Mouse (Mus musculus): ENCODE measurements around the gene Uckl1. TPM values are rescaled to one million over a fixed set of nuclear protein-coding genes. Genes with fewer than 3 reads are reported as not detected.
A peak's percentile ranks its signal among the peaks of the same experiment; 100 is the strongest.

Gene Uckl1
- total RNA-seq (2021), result 10 to 100 TPM; 41.2 to 42.9 TPM
- long read RNA-seq, experiment 1, partial matches to known transcripts, result 0 of 47 reads
- long read RNA-seq, experiment 1, other reads (novel, unspliced or antisense), result 46 of 47 reads
- long read RNA-seq, experiment 2, partial matches to known transcripts, result 1 of 42 reads
- long read RNA-seq, experiment 2, other reads (novel, unspliced or antisense), result 37 of 42 reads

DNA sequence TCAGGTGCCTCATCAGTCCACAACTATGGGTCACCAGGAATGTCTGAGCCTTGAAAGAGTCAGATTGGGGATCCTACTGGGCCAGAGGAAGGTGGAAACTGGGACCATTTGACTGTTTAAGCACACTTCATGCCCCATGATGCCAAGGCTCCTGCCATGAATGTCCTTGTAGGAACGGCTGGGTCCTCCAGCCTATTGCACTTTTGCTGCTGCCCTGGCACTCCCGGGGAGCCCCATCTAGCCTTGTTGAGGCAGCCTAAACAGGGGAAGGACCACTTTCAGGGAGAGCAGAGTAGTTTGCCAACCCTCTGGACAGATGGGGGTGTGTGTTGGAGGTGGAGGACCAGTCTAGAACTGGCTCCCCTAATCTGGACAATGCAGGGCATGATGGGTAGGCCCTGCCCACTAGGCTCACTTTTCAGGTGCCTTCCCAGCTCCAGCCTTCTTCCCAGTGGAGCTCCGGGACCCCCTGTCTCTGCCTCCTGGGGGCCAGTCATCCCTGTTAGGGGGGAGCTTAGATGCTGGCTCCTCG lies at the start of gene Uckl1:
TSS of gene Uckl1 (minus strand) at position 482 of the 532 bp plus-strand sequence.
- intact Hi-C loops (cut with DNase I), result loop anchor here (5.0 kb wide), 1 partner anchor 62 kb away; the partner anchor contains the start of gene Dnajc5
- no peak for DNase-seq (ENCODE audit: low spot score in 2 of 2)

DNA sequence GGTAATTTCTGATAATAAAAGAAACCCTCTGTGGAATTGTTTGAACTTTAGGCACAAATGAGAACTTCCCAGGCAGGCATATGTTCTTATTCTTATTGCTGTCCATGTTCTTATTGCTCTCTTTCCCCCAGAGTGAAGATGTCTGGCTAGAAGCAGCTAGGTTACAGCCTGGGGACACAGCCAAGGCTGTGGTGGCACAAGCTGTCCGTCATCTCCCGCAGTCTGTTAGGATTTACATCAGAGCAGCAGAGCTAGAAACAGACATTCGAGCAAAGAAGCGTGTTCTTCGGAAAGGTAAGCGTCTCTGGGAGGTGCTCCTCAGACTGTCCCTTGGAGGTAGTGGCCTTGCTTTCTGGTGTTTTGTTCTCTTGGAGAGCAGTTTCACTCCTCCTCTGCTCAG lies 47.9 kb upstream of the Uckl1 start:
- intact Hi-C loops (cut with DNase I), result no loop called here
- DNase-seq (ENCODE audit: low spot score in 2 of 2), result no peak

GRCm38 (mm10) chr2:181628471-181628870 lies 43.8 kb upstream of the Uckl1 start:
- DNase-seq (ENCODE audit: low spot score in 2 of 2), result no peak
- intact Hi-C loops (cut with DNase I), result no loop called here

DNA sequence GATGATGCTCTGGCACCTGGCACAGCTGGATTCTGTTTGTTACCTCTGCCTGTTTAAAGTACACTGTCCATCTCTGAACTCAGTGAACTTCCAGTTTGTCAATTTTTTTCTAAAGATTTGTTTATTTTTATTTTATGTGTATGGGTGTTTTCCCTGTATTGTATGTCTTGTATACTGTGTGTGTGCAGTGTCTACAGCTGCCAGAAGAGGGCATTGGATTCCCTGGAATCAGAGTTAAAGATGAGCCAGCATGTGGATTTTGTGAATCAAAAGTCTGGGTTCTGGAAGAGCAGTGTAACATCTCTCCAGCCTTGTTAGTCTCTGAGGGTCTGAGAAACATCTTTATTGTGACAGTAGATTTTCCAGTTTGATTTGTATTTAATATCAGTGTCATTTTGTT lies 38.7 kb upstream of the Uckl1 start:
- intact Hi-C loops (cut with DNase I), result loop anchor here (5.0 kb wide), 1 partner anchor 54 kb away; no protein-coding TSS in a partner anchor
- DNase-seq (ENCODE audit: low spot score in 2 of 2), result peak; percentile 34 to 37

GRCm38 (mm10) chr2:181618761-181619495 lies 34.2 kb upstream of the Uckl1 start:
- intact Hi-C loops (cut with DNase I), result no loop called here
- DNase-seq (ENCODE audit: low spot score in 2 of 2), result no peak

DNA sequence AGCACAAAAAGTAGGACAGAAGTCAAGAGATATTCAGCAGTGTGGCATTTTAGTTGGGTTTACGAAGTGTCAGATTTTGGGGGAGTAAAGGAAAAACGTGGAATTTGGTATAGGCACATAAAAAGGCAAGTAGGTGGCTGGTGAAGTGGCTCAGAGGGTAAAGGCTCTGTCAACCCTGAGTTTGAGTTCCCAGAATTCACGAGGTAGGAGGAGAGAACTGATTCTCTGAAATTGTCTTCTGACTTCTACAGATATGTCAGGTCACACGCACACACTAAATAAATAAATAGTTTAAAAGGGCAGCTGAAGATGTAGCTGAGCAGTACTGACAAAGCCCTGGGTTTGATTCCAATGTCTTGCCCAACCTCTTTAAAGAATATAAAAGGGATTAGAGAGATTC lies 17.7 kb upstream of the Uckl1 start:
- intact Hi-C loops (cut with DNase I), result no loop called here
- no peak for DNase-seq (ENCODE audit: low spot score in 2 of 2)

GRCm38 (mm10) chr2:181601751-181602145 lies 17.1 kb upstream of the Uckl1 start:
- DNase-seq (ENCODE audit: low spot score in 2 of 2), result no peak
- intact Hi-C loops (cut with DNase I), result no loop called here

DNA sequence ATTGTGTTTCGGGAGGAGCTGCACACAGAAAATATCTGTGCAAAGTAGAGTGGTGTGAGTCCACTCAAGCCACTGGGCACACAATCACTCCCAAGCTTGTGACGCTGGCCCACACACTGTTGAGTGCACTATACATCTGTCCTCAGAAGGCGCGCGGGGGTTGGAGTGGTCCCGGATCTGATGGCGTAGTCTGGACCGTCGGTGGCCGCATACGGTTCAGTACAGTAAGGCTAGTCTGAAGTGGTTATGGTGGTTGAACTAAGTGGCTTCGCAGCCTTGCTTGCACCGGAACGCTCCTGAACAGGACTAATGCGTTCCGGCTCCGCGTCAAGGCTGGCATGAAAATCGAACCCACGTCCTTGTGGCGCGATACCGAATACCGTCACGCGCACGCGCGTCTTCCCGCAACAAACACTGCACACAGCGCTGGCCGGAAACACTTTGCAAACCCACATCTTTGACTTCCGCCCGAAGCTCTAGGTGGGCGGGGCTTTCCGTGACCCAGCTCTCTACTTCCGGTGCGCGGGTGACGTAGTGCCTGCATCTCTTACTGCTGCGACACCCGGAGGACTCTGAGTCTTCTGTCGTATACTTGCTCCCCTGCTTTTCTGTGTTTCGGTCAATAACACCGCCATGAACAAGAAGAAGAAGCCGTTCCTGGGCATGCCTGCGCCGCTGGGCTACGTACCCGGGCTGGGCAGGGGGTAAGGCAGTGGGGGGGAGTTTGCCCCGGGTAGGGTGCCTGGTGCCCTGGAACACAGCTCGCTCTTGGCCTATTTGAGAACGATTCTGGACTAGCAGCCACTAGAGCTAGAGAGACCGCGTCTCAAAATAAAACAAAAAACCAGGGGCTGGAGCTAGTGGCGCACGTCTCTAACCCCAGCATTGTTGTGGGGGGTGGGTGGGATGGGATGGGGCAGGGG lies 16.4 kb upstream of the Uckl1 start:
- DNase-seq (ENCODE audit: low spot score in 2 of 2), result peak; percentile 98 to 99
- intact Hi-C loops (cut with DNase I), result no loop called here

DNA sequence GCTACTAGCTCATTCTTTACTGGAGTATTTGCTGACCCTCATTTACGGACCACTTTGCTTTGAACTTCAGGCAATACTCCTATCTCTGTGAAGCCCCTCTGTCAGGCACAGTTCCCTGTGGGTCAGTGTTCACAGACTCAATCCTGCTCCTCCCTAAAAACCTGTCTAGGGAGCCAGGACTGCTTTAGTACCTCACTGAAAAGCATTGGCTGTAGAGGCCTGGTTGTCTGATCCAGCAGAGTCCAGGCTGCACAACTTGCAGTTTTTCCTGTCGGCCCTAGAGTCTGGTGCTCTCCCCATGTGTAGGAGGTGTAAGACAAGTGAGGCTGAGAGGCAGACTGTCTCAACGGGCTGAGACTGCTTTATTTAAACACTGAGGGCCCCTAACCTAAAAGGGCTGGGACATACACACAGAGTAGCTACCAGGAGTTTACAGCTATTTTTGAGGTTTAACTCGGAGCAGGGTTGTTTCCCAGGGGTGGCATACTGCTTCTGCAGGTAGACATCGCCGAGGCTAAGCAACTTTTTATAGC lies 15.6 kb upstream of the Uckl1 start:
- DNase-seq (ENCODE audit: low spot score in 2 of 2), result peak; percentile 31 to 34
- intact Hi-C loops (cut with DNase I), result no loop called here

- peak in 1 of 2 experiments; percentile 68 for DNase-seq (ENCODE audit: low spot score in 2 of 2)
- intact Hi-C loops (cut with DNase I), result no loop called here
Measured at GRCm38 (mm10) chr2:181598454-181599351, 14.0 kb upstream of the Uckl1 start, which contains the start of gene Samd10. Gene Samd10 (minus strand): TSS chr2:181599212.

GRCm38 (mm10) chr2:181597378-181598061 lies 12.8 kb upstream of the Uckl1 start:
- no peak for DNase-seq (ENCODE audit: low spot score in 2 of 2)
- intact Hi-C loops (cut with DNase I), result no loop called here

DNA sequence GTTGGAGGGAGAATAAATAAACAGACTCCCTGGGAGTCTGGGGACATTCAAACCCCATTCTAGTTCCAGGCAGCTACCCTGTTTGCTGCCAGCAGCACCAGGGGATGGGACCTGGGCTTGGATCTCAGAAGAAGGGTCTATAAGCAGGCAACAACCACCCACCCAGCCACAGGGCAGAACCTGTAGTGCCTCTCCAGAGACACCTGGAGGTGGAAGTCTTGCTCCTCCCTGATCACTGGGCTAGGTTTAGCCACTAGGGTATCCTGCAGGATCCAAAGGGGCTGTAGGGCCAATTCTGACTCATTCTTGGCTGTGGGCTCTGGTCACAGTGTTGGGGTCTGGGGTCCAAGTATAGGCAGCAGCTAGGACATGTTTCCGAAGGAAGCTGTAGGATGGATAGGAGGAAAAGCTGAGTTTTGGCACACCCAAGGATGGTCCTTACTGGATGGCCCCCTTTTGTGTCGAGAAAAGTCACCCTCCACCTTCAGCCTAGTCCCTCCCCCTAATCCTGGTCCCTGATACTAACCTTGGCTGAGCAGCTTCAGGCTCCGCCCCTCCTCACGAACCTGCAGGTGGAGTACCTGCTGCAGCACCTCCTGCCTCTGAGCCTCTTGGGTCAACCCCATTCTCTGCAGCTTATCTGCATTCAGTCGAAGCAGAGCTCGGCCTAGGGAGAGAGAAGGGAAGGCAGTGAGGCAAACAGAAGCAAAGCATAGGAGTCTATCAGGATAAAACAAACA lies 11.7 kb upstream of the Uckl1 start:
- intact Hi-C loops (cut with DNase I), result no loop called here
- DNase-seq (ENCODE audit: low spot score in 2 of 2), result no peak

DNA sequence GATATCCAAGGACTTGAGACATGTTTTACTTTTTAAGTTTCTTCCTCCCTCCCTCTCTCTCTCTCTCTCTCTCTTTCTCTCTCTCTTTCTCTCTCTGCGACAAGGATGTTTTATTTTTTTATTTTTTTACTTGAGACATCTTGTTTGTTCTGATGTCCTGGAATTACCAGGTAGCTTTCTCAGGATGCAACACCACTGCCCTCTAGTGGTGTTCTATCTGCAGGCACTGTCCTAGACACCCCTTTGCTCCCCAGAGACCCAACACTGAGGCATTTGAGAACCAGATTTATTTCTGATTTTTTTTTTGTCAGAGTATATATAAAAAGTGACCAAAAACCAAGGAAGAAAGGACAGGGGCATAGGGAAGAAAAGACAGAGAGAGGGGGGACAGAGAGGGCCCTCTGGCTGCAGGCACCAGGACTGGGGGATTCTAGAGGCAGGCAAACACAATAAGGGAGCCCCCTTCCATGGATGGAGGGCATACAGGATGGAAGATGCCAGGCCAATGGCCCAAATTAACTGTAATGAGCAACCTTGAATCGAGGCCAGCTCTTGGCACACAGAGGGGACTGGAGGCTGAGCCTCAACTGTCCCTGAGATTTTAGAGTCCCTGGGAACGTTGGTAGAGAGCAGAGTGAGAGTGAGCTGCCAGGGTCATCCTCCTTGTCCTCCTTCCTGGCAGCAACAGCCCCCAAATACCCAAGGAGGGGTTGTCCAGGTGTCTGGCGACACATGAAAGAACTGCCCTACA lies 10.4 kb upstream of the Uckl1 start:
- DNase-seq (ENCODE audit: low spot score in 2 of 2), result peak; percentile 61 to 72
- intact Hi-C loops (cut with DNase I), result no loop called here

GRCm38 (mm10) chr2:181593937-181594336 lies 9.2 kb upstream of the Uckl1 start:
- intact Hi-C loops (cut with DNase I), result no loop called here
- DNase-seq (ENCODE audit: low spot score in 2 of 2), result no peak

GRCm38 (mm10) chr2:181593042-181593421 lies 8.3 kb upstream of the Uckl1 start:
- intact Hi-C loops (cut with DNase I), result no loop called here
- no peak for DNase-seq (ENCODE audit: low spot score in 2 of 2)

DNA sequence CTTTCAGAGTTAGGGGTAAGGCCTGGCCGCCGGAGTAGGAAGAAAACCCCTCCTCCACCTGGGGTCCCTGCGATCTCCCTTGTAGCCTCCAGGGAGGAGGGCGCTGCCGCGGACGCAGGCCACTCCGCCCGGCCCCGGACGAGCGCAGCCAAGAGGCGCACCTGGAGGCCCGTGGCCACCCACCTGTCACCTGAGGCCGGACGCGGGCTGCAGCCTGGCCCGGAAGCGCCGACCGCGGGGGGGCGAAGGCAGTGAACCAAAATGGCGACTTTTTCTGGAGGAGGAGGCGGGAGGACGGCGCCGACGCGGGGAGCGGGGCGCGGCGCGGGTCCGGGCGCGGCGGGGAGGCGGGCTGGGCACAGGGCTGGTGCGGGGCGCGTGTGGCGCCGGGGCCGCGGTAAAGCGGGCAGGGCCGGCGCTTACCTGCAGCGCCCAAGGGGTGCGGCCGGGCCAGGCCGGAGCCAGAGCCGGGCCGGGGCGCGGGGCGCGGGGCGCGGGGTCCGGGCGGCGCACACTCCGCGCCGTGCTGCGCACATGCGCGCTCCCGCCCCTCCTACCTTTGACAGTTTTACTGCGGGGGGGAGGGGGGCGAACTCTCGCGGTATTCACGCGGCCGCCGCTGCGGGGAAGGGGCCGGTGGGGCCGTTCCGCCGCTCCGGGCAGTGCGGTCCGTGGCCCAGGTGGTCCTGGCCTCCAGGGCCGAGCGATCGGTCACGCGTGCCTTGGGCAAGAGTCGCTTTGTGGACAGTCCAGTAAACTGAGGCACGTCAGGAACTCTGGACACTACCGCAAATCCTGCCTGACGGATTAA lies 7.7 kb upstream of the Uckl1 start, which contains the start of gene Zfp512b:
TSS of gene Zfp512b (minus strand) at position 573 of the 811 bp plus-strand sequence.
- intact Hi-C loops (cut with DNase I), result no loop called here
- DNase-seq (ENCODE audit: low spot score in 2 of 2), result peak; percentile 68 to 70

Data from left cerebral cortex, postnatal 14 days (tissue).